Mouse (Mus musculus): ENCODE data around the gene Nradd.

DNA sequence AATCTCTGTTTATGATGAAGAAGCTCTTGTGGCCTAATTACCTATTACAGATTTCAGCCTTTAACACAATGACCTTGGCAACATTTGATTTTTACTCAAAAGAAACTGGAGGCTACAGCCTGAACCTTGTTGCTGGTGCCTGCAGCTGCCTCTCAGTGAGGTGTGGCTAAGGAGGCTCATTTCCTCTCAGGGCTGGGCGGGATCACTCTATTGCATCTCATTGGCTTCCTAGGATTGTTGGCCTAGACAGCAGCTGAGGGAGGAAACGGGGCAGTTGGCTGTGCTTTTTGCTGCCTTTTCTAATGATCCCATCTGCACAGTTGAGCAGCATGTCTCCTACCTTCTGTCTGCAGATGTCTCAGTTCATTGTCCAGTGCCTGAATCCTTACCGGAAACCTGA lies 7.2 kb downstream of the Nradd start:
- TF ChIP-seq CTCF (IDR thresholded peaks at IDR 0.05) (no peak), POLR2A (IDR thresholded peaks at IDR 0.05; ENCODE audit: insufficient read depth, low read depth, low read length) (no peak)

Measured in heart, adult 2 months (tissue).